Mouse (Mus musculus): ENCODE data around the gene Kdf1.

DNA sequence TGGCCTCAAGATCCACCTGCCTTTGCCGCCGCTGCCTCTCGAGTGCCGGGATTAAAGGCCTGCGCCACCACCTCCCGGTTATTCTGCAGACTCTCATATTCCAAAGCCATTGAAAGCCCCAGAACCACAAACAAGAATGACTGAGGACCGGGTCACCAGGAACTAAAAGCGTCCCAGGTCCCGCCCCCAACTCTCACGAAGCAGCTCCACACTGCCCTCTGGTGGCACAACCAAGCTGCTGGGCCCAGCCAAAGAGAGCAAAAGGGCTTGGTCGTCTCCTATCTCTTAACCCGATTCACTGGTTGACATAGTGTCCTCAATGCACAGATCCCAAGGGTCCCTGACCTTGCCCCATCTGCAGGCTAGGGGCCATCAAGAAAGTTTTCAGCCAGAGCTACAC lies 24.3 kb upstream of the Kdf1 start:
- peak; percentile 73 for TF ChIP-seq CTCF (IDR thresholded peaks at IDR 0.05; ENCODE audit: extremely low read depth, insufficient read depth, low read length)
- no peak for TF ChIP-seq POLR2A (IDR thresholded peaks at IDR 0.05; ENCODE audit: extremely low read depth, insufficient read depth, low read length)

Measured in cortical plate, adult 2 months (tissue).